Mouse (Mus musculus): ENCODE results near the gene Phykpl.
"Not testable (repeated sequence)": the region's sequence is repeated elsewhere in the genome, so short reads cannot be mapped to it uniquely, and the experiment has no call there.

Phykpl gene

GRCm38 (mm10) chr11:51617693-51618092, 33.1 kb downstream of the Phykpl start:
- peak; percentile 33 to 69 for DNase-seq (ENCODE audit: low spot score in 2 of 2)

DNA sequence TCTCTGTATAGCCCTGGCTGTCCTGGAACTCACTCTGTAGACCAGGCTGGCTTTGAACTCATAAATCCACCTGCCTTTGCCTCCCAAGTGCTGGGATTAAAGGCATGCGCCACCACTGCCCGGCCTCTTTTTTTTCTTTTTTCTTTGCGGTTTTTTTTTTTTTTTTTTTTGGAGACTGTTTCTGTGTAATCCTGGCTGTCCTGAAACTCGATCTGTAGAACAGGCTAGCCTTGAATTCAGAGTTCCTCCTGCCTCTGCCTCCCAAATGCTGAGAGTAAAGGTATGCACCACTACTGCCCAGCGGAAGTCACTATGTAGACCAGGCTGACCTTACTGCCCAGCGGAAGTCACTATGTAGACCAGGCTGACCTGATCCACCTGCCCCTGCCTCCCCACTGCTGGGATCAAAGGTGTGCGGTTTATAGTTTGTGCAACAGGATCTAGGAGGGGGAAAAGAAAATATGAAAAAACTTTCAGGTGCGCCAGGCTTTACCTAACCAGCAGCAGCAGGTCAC, 34.4 kb downstream of the Phykpl start:
- DNase-seq (ENCODE audit: low spot score in 2 of 2), result no peak

- peak; percentile 75 to 82 for DNase-seq (ENCODE audit: low spot score in 2 of 2)
Observed at GRCm38 (mm10) chr11:51619409-51620060, 35.0 kb downstream of the Phykpl start, which contains the start of gene Nhp2. Nhp2 (plus strand) TSS chr11:51619735.

- no peak for DNase-seq (ENCODE audit: low spot score in 2 of 2)
Observed at GRCm38 (mm10) chr11:51620084-51620483, 35.5 kb downstream of the Phykpl start.

DNA sequence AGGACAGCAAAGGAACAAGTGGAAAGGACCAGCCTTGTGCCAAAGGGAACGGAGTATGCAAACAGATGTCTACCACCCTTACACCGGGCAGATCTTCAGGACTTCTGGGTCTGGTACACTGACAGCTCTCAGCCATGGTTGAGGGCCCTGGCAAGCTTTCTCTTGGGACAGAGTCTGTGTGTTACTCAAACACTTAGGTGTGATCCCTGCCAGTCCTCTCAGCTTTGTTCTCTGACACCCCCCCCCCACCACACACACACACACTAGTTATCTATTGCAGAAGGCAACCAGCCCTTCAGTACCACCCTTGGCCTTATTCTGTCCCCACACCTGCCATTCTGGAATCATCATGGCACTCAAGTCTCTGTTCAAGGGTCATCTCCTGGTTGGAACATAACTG, 37.2 kb downstream of the Phykpl start:
- DNase-seq (ENCODE audit: low spot score in 2 of 2), result no peak

- no peak for DNase-seq (ENCODE audit: low spot score in 2 of 2)
Observed at GRCm38 (mm10) chr11:51622971-51623491, 38.5 kb downstream of the Phykpl start.

DNA sequence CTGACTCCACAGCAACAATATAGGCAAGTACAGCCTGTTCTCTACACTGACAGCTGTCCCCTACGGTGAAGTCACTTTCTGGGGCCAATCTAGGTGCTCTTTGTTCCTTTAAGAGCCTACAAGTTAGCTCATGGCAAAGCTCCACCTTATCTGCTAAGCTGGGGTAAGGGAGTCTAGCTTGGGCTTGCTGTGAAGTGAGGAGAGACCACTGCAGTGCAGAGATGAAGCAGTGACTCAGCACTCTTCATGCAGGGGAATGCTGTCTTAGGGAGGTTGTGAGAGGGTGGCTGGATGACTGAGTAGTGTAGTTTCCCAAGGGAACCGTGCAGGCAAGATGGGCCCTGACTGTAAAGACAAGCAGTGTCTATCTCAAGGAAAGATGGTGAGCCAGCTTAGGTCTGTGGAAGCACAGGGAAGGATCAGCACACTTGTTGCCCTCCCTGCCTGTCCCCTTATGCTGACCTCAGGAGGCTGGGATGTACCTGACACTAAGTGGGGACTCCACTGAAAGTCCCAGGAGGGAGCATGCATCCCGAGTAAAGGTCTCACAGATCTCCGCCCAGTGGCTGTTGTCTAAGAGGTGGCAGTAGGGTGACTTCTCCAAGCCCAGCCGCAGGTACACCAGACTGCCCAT, 40.7 kb downstream of the Phykpl start:
- DNase-seq (ENCODE audit: low spot score in 2 of 2), result no peak

- DNase-seq (ENCODE audit: low spot score in 2 of 2), result no peak
Observed at GRCm38 (mm10) chr11:51627425-51627824, 42.9 kb downstream of the Phykpl start.

DNA sequence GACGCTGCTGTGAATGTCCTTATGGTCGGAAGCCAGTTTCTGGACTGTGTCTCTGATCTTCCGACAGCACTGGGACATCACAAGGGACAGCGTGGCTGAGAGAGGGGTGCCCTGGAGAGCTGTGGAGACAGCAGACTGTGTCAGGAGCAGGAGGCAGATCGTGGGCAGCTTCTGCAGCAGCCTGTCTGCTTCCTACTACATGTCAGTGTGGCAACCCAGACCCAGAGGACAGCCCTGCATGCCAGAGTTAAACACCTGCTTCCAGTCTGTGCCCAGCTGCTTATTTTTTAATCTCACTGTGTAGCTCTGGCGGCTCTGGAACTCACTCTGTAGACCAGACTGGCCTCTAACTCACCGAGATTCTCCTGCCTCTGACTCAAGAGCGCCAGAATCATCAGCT, 43.4 kb downstream of the Phykpl start:
- no peak for DNase-seq (ENCODE audit: low spot score in 2 of 2)

DNA sequence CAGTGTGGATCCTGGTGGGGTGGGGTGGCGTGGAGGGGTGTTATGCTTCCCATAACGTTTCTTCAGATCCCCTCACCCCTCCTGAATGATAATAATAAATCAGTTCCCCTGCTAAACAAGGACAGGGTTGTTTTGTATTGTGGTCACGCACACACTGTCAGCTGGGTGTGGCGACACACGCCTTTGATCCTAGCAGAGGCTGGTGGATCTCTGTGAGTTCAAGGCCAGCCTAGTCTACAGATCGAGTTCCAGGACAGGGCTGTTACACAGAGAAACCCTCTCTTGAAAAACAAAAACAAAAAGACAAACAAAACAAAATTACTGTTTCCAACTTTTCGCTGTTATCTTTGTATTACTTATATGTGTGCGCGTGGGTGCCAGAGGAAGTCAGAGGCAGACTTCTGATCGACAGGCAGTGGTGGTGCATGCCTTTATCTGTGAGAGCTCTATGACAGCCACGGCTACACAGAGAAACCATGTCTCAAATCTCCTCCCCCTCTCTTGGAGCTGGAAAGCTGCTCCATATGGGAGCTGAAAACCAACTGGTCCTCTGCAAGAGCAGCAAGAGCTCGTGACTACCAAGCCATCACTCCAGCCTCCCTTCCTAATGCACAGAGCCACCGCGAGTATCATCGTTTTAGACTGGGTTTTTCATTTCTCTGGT, 45.2 kb downstream of the Phykpl start:
- no peak for DNase-seq (ENCODE audit: low spot score in 2 of 2)

GRCm38 (mm10) chr11:51632130-51632753, 47.7 kb downstream of the Phykpl start:
- no peak for DNase-seq (ENCODE audit: low spot score in 2 of 2)

- not testable (repeated sequence) for DNase-seq (ENCODE audit: low spot score in 2 of 2)
Observed at GRCm38 (mm10) chr11:51633200-51633599, 48.6 kb downstream of the Phykpl start.

DNA sequence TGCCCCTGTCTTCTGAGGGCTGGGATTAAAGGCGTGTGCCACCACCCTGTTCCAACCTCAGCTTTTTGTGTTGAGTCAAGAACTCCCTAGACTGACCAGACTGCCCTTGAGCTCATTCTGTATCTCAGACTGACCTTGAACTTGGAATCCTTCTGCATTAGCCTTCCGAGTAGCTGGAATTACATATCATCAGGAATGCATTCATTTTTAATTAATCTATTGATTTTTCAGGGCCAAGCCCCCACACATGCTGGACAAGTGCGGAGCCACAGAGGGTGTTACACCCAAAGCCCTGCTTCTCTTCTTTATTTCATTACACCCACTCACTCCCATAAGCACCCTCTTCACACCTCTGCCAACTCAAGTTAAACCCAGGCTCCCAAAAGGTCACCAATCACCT, 49.2 kb downstream of the Phykpl start:
- DNase-seq (ENCODE audit: low spot score in 2 of 2), result no peak

DNA sequence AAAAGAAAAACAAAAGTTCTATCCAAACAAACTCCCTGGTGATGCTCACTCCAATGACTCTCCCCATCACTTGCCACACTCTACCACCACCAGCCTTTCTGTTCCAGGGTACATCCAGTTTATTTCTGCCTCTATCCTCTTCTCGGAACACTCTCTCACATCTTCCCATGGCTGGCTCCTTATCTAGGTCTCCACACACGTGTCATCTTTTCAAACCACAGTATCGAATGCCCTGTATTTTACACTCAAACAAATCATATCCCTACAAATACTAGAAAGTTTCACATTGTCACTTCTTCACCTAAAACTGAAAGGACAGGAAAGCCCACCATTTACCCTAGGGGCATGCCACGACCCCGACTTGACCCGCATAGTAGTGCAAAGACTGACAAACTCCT, 50.6 kb downstream of the Phykpl start:
- no peak for DNase-seq (ENCODE audit: low spot score in 2 of 2)

DNA sequence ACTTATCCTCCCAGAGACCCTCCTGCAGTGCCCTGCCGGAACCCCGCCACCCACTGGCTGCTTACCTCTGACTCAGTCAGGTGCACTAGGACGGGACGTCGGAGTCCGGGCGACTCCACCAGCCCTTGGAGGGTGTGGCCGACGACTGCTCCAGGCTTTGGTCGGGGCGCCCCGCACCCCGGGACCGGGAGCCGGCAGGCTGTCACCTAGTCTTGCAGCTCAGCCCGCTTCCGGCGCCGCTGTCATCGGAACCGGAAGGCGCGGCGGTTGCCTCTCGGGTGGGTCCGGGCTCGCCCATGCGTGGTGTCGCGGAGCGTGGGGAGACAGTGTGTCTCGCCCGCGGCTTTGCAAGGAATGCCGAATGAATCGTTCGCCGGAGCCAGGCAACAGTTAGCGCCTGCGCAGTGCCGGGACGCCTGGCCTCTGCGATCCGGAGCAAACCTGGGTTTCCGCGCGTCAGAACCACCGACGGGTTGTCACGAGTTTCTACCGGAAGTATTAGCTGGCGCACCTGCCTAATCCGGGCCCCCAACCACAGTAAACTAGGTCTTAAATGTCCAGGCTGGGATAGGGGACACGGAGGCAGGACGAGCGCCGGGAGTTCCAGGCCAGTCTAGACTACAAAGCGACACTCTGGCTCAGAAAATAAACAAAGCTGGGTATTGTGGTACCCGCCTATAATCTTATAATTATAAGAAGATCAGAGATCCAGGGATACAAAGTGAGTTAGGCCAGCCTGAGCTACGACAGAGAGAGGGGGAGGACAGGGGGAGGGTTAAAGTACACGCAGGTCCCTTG, 51.2 kb downstream of the Phykpl start, which contains the start of gene Rmnd5b:
Gene Rmnd5b, minus strand, starts transcription at position 372 of the 798 bp plus-strand sequence.
- DNase-seq (ENCODE audit: low spot score in 2 of 2), result peak; percentile 71 to 74

- peak; percentile 47 to 71 for DNase-seq (ENCODE audit: low spot score in 2 of 2)
Observed at GRCm38 (mm10) chr11:51636323-51636684, 51.7 kb downstream of the Phykpl start.

- peak in 1 of 2 experiments; percentile 53 for DNase-seq (ENCODE audit: low spot score in 2 of 2)
Observed at GRCm38 (mm10) chr11:51637971-51638414, 53.4 kb downstream of the Phykpl start.

GRCm38 (mm10) chr11:51638497-51638896, 53.9 kb downstream of the Phykpl start:
- DNase-seq (ENCODE audit: low spot score in 2 of 2), result no peak

DNA sequence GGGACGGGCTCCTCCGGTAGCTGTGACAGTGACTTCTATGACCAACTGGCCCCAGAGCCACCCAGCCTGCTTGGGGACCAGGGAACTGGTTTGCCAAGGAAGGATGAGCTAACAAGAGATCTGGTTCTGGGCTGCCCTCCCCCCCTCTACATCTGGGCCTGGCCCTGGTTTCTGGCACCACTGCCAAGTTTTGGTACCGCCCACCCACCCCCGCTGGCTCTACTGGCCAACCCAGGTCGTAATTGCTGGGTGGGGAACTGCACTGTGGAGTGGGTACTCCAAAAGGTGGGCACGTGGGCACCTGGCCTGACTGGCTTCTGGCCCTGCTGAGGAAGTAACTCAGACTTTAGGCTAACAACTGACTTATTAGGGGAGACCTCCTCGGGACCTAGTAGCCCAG, 56.2 kb downstream of the Phykpl start:
- no peak for DNase-seq (ENCODE audit: low spot score in 2 of 2)

DNA sequence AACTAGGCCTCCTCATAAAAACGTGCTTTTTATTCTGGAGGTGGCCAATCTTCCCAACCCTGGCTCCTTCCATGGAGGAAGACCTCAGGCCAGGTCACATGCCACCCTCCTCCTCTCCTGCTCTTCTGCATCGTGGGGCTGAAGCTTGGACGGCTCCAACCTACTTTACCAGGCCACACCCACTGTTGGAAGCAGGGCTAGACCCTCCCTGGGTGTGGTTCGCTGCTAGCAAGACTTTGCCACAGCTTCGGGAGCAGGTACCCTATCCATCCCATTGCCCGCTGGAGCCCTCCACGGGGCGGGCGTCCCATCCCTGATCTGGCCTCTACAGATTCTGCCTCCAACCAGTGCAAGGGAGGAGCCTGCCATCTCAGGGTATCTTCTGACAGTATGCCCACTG, 58.6 kb downstream of the Phykpl start:
- DNase-seq (ENCODE audit: low spot score in 2 of 2), result no peak

GRCm38 (mm10) chr11:51643761-51644160, 59.2 kb downstream of the Phykpl start:
- no peak for DNase-seq (ENCODE audit: low spot score in 2 of 2)

Data from spleen, postnatal 14 days (tissue).